Mouse (Mus musculus) spleen, postnatal 4 days (tissue): ENCODE results near the gene Adh7.

Source experiments
- DNase-seq, 2 experiments: peaks; one replicate each; pipeline ENCODE4 v3.0.0; 2022; ENCODE audit warnings: low spot score in 2 of 2

Gene Adh7

GRCm38 (mm10) chr3:138217631-138218264, at the start of gene Adh7:
TSS of gene Adh7 (plus strand) at chr3:138217760.
- no peak for DNase-seq

GRCm38 (mm10) chr3:138173291-138173690, 44.3 kb upstream of the Adh7 start:
- DNase-seq, result no peak

GRCm38 (mm10) chr3:138175551-138175950, 42.0 kb upstream of the Adh7 start:
- no peak for DNase-seq

DNA sequence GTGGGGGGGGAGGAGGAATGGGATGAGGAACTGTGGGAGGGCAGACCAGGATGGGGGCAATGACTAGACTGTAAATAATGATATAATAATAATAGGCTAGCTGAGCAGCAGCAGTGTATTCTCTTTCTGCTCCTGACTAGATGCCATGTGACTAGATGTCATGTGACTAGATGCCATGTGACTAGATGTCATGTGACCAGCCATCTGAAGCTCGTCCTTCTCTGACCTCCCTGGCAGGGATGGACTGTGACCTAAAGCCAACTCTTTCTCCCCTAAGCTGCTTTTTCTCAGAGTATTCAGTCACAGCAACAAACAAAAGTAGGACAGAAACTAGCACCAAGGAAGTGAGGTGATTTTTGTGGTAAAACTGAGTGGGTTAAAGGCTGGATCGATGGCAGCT, 35.5 kb upstream of the Adh7 start:
- DNase-seq, result no peak

DNA sequence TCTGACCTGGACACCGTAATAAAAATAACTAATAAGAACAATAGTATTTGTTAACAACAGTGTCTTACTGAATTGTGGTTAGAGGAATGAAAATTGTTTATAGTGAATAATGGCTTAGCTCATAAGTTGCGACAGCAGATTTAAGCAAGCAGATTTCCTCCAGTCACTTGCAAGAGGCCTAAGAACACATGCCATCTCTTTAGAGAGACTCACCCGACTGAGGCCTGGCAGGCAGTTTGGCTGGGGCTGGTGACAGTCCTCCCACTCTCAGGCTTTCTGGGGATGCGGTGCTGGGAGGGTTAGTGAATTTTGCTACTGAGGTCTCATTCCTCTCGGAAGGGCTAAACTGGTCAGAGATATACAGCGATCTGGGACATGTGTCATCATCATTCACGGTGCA, 34.2 kb upstream of the Adh7 start:
- no peak for DNase-seq

GRCm38 (mm10) chr3:138185290-138185689, 32.3 kb upstream of the Adh7 start:
- no peak for DNase-seq

GRCm38 (mm10) chr3:138185995-138186930, 31.3 kb upstream of the Adh7 start:
- no peak for DNase-seq

DNA sequence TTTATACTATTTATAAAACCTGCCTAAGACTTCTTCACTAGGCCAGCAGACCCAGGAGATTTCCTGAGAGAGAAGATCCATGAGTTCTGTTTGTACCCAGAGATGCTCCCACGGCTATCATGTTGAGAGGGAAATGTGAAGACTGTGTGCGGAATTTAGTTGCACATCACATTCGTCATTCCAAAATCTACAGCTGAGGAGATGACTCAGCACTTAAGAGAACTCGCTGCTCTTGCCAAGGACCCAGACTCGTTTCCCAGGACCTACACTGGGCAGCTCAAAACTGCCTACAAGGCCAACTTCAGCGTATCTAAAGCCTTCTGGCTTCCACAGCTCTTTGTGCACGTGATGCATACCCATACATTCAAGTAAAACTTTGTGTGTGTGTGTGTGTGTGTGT, 25.3 kb upstream of the Adh7 start:
- no peak for DNase-seq

- DNase-seq, result no peak
Observed at GRCm38 (mm10) chr3:138193683-138194302, 23.8 kb upstream of the Adh7 start, which contains the start of gene 4930579F01Rik. TSS of gene 4930579F01Rik (minus strand) at chr3:138193825.

GRCm38 (mm10) chr3:138197093-138197492, 20.5 kb upstream of the Adh7 start:
- no peak for DNase-seq

DNA sequence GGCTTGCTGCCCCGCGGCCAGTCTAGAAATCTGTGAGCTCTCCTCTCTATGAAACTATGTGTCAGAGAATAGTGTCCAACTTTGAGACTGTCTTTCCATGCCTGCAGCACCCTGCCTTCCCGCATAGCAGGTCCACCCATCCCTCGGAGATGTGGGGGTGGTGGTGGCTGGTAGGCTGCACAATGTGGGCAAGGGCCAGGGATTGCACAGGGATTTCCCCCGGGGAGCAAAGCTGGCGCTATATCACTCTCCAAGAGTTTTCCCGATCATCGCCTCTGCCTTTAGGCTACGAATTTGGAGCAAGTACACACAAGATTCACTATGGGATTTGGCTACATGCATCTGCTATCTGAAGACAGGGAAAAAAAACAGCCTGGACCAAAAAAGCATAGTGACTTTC, 20.0 kb upstream of the Adh7 start:
- DNase-seq, result no peak

GRCm38 (mm10) chr3:138197973-138198721, 19.4 kb upstream of the Adh7 start:
- peak; percentile 70 to 91 for DNase-seq

GRCm38 (mm10) chr3:138198722-138199068, 18.9 kb upstream of the Adh7 start:
- no peak for DNase-seq

GRCm38 (mm10) chr3:138208821-138209220, 8.7 kb upstream of the Adh7 start:
- DNase-seq, result no peak

GRCm38 (mm10) chr3:138210432-138211075, 7.0 kb upstream of the Adh7 start:
- DNase-seq, result no peak

GRCm38 (mm10) chr3:138212431-138212951, 5.1 kb upstream of the Adh7 start:
- no peak for DNase-seq

DNA sequence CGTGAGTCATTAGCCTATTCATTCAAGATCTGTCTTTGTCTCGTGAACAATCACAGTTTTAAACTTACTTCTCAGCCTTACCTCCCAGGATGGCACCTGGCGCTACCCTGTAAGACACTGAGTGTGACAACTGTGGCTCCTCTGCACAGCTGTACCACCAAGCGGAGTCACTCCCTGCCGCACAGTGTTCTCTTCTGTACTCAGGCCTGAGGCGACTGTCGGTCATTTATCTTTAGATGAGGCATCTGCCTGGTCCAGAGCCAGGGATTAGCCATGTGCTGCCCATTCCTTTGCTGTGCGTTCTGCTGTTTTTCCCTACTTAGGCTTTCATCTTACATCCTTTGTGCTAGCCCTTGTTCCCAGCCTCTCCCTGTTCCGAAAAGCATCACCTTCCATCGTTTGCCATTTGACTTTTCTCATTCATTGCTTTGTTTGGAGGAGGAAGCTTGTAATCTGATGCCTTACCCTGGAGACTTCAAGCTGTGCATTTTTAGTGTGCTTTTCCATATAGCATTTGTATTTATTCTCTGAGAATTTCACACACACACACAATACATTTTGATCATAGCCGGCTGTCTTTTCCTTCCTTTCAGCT, 2.1 kb upstream of the Adh7 start:
- DNase-seq, result no peak

DNA sequence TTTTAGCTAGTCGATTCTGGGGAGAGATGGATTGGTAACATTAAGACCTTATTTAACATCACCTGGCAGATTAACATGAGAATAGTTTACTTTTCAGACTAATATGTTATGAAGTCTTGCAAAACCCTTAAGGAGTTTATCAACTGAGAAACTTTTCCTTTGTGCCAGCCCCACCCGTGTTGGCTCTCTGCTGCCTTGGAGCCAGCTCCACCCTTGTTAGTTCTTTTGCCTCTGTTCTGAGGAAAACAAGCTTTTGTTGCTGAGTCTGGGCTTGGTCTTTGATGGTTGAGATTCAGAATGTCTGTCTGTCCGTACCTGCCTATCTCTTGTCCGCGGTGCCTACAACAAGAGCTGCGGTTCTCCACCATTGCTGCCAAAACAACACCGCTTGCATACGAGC, 1.5 kb upstream of the Adh7 start:
- no peak for DNase-seq

- DNase-seq, result no peak
Observed at GRCm38 (mm10) chr3:138221116-138221515, 3.6 kb downstream of the Adh7 start.

- DNase-seq, result no peak
Observed at GRCm38 (mm10) chr3:138222511-138222910, 5.0 kb downstream of the Adh7 start.

GRCm38 (mm10) chr3:138222952-138223351, 5.4 kb downstream of the Adh7 start:
- peak; percentile 34 to 73 for DNase-seq
